Mouse (Mus musculus): Measurements from ENCODE around the gene 4930564D02Rik. TPM values are rescaled to one million over a fixed set of nuclear protein-coding genes. Genes with fewer than 3 reads are reported as not detected.

Gene 4930564D02Rik
- polyA plus RNA-seq, 1 experiment from 2014 or later: not detected

DNA sequence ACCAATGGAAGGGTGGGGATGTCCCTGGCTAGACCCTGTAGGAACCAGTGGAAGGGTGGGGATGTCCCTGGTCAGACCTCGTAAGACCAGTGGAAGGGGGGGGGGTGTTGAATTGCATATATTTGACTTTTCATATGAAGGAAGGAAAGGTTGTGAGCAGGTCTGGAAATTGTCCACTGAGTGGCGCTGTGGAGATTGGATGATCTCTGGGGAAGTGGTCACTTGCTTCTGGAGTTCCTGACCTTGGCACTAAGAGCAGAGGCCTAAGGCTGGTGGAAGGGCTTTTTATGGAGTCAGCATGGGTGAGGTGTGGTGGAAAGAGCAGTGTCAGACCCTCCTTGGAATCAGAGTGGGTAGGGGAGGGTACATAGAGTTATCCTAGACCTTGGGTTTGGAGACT, 27.8 kb downstream of the 4930564D02Rik start:
- H3K27me3 ChIP-seq: 0 out of 2 replicates have a peak, but pooled peaks cover 4% of the 10 kb centered on the region
- peaks cover 6% of the 10 kb centered on the region for H3K4me1 ChIP-seq (replicated peaks)
- H3K4me2 ChIP-seq: no peak overlapping the region
- ATAC-seq (ENCODE audit: low FRiP score): peak; percentile 36; the same call in 1 of the 2 replicates
- H3K27ac ChIP-seq: no peak overlapping the region
- H3K4me3 ChIP-seq: no peak overlapping the region
- H3K9me3 ChIP-seq: no peaks in the 10 kb centered on the region
- no peaks in the 10 kb centered on the region for H3K36me3 ChIP-seq
- WGBS: 64% methylated on average over 2 of the region's 2 CpGs
- no peak overlapping the region for H3K9ac ChIP-seq

DNA sequence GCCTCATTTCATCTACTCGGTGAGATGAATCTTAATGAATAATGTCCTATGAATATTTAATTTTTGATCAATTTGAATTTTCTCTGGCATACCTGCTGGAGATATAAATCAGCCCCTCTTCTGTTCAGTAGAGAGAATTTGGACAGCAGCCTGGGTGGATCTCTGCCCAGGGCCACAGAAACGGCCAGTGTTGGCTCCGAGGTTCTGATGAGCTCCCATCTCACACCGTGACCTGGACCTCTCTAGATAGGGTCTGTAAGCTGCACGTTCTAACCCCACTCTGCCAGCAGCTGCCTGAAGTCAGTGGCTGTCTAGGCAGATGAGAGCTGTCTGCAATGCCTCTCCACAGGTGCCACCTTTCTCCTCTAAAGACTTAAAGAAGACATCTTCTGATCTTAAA, 28.4 kb downstream of the 4930564D02Rik start:
- Histone ChIP-seq H3K4me1 (replicated peaks) (peaks cover 12% of the 10 kb centered on the region), H3K27ac (no peak overlapping the region), H3K27me3 (0 out of 2 replicates have a peak, but pooled peaks cover 4% of the 10 kb centered on the region), H3K36me3 (no peaks in the 10 kb centered on the region), H3K4me2 (no peak overlapping the region), H3K9me3 (no peaks in the 10 kb centered on the region), H3K9ac (no peak overlapping the region), H3K4me3 (no peak overlapping the region)
- ATAC-seq (ENCODE audit: low FRiP score): no peak
- 81% methylated on average over 5 of the region's 5 CpGs for WGBS

DNA sequence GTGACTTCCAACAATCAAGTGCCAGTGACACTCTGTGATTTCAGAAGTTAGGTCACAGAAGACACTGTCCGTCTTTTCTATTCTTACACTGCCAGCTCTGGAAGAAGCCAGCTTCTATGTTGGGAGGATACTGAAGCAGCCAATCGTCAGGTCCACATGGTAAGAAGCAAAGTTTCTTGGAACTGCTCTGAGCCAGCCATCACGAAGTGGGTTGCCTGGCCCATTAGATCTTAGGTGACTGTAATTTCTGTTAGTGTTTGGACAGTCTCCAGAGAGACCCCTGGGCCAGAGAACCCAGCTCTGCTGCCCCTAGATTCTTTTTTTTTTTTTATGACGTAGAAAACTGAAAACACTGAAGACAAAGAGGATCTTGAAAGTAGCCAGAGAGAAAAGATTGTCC, 30.9 kb downstream of the 4930564D02Rik start:
- no peak overlapping the region for H3K4me2 ChIP-seq
- 81% methylated on average over 4 of the region's 4 CpGs for WGBS
- H3K27me3 ChIP-seq: 0 out of 2 replicates have a peak, but pooled peaks cover 4% of the 10 kb centered on the region
- no peak overlapping the region for H3K4me3 ChIP-seq
- peaks cover 14% of the 10 kb centered on the region for H3K4me1 ChIP-seq (replicated peaks)
- H3K36me3 ChIP-seq: no peaks in the 10 kb centered on the region
- H3K9me3 ChIP-seq: no peaks in the 10 kb centered on the region
- ATAC-seq (ENCODE audit: low FRiP score): no peak
- no peak overlapping the region for H3K27ac ChIP-seq
- no peak overlapping the region for H3K9ac ChIP-seq

DNA sequence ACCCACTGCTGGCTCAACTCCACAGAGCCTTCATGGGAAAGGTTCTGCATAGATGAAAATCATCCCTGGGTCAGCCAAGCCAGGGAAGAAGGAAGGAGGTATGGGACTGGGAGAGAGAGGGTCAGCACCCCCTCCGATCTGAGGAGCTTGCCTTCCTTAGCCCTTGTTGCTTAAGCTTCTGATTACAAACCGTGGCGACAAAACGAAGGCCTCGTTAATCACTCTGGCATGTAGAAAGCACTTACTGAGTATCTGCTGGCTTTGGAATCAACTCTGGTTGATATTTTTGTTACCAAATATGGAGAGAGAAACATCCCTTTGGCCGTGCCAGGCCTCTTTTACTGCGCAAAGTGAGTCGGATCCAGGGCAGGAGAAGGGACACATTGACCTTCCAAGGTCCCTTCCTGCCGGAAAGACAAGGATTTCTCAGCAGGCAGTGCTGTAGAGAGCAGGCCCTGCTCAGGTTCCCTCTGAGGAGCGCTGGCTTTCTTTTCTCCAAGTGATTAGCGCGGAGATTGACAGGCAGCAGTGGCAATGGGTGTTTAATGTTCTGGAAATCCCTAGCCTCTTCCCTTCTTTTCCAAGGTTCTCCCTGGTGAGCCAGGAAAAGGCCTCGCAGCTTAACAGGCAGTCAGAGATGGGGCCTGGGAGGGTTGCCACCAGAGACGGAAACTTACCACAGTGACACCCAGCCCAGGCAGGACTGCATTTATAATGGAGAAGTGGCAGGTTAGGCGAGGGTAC, 33.1 kb downstream of the 4930564D02Rik start:
- H3K27ac ChIP-seq: peak overlapping the region; percentile 25; the same call in 1 of the 2 replicates
- ATAC-seq (ENCODE audit: low FRiP score): no peak
- 0 out of 2 replicates have a peak, but pooled peaks cover 4% of the 10 kb centered on the region for H3K27me3 ChIP-seq
- no peaks in the 10 kb centered on the region for H3K9me3 ChIP-seq
- H3K4me1 ChIP-seq (replicated peaks): peaks cover 11% of the 10 kb centered on the region
- no peaks in the 10 kb centered on the region for H3K36me3 ChIP-seq
- no peak overlapping the region for H3K4me2 ChIP-seq
- no peak overlapping the region for H3K4me3 ChIP-seq
- WGBS: 26% methylated on average over 15 of the region's 15 CpGs
- H3K9ac ChIP-seq: no peak overlapping the region

DNA sequence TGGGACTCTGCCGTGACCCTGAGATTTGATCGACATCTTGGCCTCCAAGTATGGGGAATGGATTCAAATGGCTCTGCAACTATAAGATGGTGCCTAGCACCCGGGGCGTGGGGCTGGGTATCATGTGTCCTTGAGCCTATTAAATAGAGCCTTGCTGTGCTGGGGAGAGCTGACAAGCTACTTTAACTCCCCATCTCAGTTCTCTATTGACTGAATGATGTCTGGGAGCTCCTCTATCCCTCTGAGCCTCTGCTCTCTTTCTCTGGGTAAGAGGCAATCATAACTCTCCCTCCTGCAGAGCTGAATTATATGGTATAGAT, 33.6 kb downstream of the 4930564D02Rik start:
- H3K4me3 ChIP-seq: no peak overlapping the region
- 0 out of 2 replicates have a peak, but pooled peaks cover 4% of the 10 kb centered on the region for H3K27me3 ChIP-seq
- 64% methylated on average over 4 of the region's 4 CpGs for WGBS
- no peaks in the 10 kb centered on the region for H3K9me3 ChIP-seq
- H3K27ac ChIP-seq: no peak overlapping the region
- no peak overlapping the region for H3K4me2 ChIP-seq
- ATAC-seq (ENCODE audit: low FRiP score): no peak
- no peaks in the 10 kb centered on the region for H3K36me3 ChIP-seq
- peaks cover 11% of the 10 kb centered on the region for H3K4me1 ChIP-seq (replicated peaks)
- no peak overlapping the region for H3K9ac ChIP-seq

DNA sequence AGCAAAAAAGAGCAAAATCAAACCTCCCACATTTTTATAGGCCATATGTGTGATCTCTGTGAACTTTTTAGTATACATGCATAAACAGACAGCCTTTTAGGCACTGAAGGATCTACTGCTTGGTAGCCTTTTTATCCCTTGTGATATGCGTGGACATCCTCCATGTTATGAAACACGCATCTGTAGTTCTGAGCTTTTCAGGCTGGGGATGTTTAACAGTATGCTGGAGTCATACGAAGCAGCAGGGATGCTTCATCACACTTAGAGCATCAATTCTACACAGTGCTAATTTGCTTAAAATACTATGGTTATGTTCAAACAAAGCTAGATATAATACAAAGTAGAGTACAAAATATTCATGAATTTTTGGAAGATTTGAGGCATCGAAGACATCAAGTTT, 39.2 kb downstream of the 4930564D02Rik start:
- 91% methylated on average over 4 of the region's 4 CpGs for WGBS
- no peak for ATAC-seq (ENCODE audit: low FRiP score)
- H3K27ac ChIP-seq: no peak overlapping the region
- H3K9me3 ChIP-seq: no peaks in the 10 kb centered on the region
- no peak overlapping the region for H3K4me2 ChIP-seq
- H3K9ac ChIP-seq: no peak overlapping the region
- H3K4me3 ChIP-seq: no peak overlapping the region
- 0 out of 2 replicates have a peak, but pooled peaks cover 3% of the 10 kb centered on the region for H3K27me3 ChIP-seq
- H3K36me3 ChIP-seq: no peaks in the 10 kb centered on the region
- H3K4me1 ChIP-seq (replicated peaks): peaks cover 15% of the 10 kb centered on the region

DNA sequence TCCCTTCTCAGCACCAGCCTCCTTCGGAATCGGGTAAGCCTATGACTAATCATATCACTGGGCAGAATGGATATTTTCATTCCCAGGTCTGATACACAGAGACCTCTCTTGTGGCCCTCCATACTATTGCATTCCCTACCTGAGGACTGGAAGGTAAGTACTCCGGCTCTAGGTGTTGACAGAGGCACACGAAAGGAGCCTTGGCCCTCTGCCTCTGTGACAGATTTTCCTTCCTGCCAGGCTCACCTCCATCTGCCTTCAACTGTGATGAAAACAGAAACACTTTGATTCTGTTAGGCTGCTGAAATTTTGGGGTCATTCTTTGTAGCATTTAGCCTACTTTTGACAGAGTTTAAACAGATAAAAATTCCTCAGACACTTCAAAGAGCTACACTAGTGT, 47.2 kb downstream of the 4930564D02Rik start:
- no peak for ATAC-seq (ENCODE audit: low FRiP score)
- no peaks in the 10 kb centered on the region for H3K36me3 ChIP-seq
- 94% methylated on average over 4 of the region's 4 CpGs for WGBS

DNA sequence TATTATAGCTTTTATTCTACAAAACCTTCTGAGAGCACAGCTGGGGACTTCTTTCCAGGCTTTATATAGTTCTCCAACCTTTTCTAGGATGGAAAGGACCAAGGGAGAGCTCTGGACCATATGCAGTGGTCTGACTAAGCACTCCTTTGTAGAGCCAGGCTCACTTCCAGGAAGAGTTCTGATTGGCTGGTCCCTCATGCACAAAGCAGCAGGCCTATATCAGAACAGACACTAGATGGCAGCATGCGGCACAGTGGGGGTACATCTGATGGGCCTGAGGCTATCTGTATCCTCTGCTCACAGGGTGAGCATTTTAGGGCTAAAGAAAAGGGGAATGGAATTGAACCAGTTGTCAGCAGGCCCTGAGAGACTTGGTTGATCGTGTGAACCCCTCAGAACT, 47.6 kb downstream of the 4930564D02Rik start:
- WGBS: 33% methylated on average over 2 of the region's 2 CpGs
- peaks cover 6% of the 10 kb centered on the region; the same call in 1 of the 2 replicates for H3K4me1 ChIP-seq (replicated peaks)
- no peaks in the 10 kb centered on the region for H3K27me3 ChIP-seq
- ATAC-seq (ENCODE audit: low FRiP score): peak; percentile 49; the same call in 1 of the 2 replicates
- no peaks in the 10 kb centered on the region for H3K36me3 ChIP-seq
- H3K9me3 ChIP-seq: no peaks in the 10 kb centered on the region
- no peak overlapping the region for H3K9ac ChIP-seq
- no peak overlapping the region for H3K27ac ChIP-seq
- no peak overlapping the region for H3K4me3 ChIP-seq
- H3K4me2 ChIP-seq: no peak overlapping the region

More for the DNA sequence above, 47.2 kb downstream of the 4930564D02Rik start:
- no peak overlapping the region for H3K9ac ChIP-seq
- H3K4me3 ChIP-seq: no peak overlapping the region
- H3K4me2 ChIP-seq: no peak overlapping the region
- peaks cover 6% of the 10 kb centered on the region; the same call in 1 of the 2 replicates for H3K4me1 ChIP-seq (replicated peaks)
- H3K27me3 ChIP-seq: no peaks in the 10 kb centered on the region
- H3K9me3 ChIP-seq: no peaks in the 10 kb centered on the region
- H3K27ac ChIP-seq: no peak overlapping the region

DNA sequence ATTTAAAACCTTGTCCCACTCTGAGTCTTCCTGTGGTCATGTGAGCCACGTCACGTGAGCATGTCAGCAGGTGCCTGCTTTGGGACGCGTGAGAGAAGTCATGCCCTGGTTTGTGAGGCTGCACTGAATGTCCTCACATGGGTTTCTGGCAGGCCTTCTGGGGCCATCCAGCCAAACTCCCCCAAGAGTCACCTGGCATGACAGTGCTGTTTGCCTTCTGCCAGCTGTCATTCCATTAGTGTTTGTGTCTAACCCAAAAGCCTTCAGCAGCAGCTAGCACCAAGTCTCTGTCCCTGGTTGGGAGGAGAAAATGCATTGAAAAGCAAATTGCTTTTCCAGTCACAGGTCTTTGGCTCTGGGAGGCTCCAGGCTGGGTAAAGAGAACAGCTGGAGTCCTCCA, 50.0 kb downstream of the 4930564D02Rik start:
- no peak overlapping the region for H3K27ac ChIP-seq
- H3K4me1 ChIP-seq (replicated peaks): peaks cover 6% of the 10 kb centered on the region; the same call in 1 of the 2 replicates
- no peaks in the 10 kb centered on the region for H3K36me3 ChIP-seq
- H3K9me3 ChIP-seq: no peaks in the 10 kb centered on the region
- no peak overlapping the region for H3K4me3 ChIP-seq
- no peaks in the 10 kb centered on the region for H3K27me3 ChIP-seq
- WGBS: 80% methylated on average over 4 of the region's 4 CpGs
- H3K9ac ChIP-seq: no peak overlapping the region
- no peak overlapping the region for H3K4me2 ChIP-seq
- no peak for ATAC-seq (ENCODE audit: low FRiP score)

DNA sequence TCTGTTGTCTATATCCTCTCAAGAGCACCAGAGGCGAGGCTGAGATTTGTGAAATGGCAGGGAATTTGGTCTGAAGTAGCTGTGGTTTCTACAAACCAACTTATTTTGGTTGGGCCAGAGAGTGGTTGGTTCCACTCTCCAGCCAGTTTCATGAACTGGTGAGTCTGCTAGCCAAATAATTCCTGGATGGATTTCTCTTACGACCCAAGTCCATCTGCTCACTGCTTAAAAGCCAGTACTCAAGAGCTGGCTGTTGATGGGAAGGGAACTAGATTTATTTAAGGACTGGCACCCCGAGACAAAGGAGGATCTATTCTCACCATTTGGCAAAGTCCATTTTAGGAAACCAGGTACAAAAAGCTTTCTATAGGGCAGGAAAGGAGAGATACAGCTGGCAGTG, 57.1 kb downstream of the 4930564D02Rik start:
- H3K4me3 ChIP-seq: no peak overlapping the region
- no peak overlapping the region for H3K9ac ChIP-seq
- H3K4me1 ChIP-seq (replicated peaks): peaks cover 6% of the 10 kb centered on the region; the same call in 1 of the 2 replicates
- ATAC-seq (ENCODE audit: low FRiP score): no peak
- no peaks in the 10 kb centered on the region for H3K9me3 ChIP-seq
- no peak overlapping the region for H3K4me2 ChIP-seq
- H3K27me3 ChIP-seq: no peaks in the 10 kb centered on the region
- no peak overlapping the region for H3K27ac ChIP-seq
- H3K36me3 ChIP-seq: no peaks in the 10 kb centered on the region
- WGBS: 83% methylated on average over 3 of the region's 3 CpGs

DNA sequence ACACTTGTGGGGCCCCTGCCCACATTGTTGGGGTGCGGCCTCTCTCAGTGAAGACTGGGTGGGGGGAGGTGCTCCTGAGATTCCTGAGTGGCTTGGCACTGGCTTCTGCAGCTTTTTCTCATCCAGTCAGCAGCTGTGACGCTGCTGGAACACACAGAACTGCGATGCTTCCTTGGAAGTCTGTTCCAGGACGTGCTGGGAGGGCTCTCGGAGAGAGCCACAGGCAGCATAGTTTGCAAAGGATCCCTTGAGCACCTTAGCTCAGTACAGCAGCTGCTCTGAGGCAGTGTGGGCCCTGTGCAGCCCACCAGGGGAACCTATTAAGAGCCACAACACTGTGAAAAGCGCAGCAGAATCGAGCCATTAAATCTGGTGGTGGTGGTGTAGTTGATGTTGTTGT, 61.2 kb downstream of the 4930564D02Rik start:
- H3K4me1 ChIP-seq (replicated peaks): peaks cover 6% of the 10 kb centered on the region; the same call in 1 of the 2 replicates
- no peaks in the 10 kb centered on the region for H3K27me3 ChIP-seq
- no peaks in the 10 kb centered on the region for H3K9me3 ChIP-seq
- WGBS: 49% methylated on average over 7 of the region's 7 CpGs
- ATAC-seq (ENCODE audit: low FRiP score): no peak
- no peak overlapping the region for H3K4me2 ChIP-seq
- H3K4me3 ChIP-seq: no peak overlapping the region
- H3K9ac ChIP-seq: no peak overlapping the region
- no peak overlapping the region for H3K27ac ChIP-seq
- no peaks in the 10 kb centered on the region for H3K36me3 ChIP-seq

Measured in hindbrain, embryonic 13.5 days (tissue).